Mouse (Mus musculus) cerebellum, adult 9-11 months (tissue): Measurements from ENCODE around the gene Foxp1.

Experiments used
- DNase-seq: peaks from one replicate; pipeline ENCODE4 v3.0.0; 2022

Foxp1 gene

GRCm38 (mm10) chr6:99199277-99199676 is 323.2 kb downstream of the Foxp1 start:
- DNase-seq: no peak

- DNase-seq: no peak
Observed at GRCm38 (mm10) chr6:99193697-99194096, 328.8 kb downstream of the Foxp1 start.

GRCm38 (mm10) chr6:99191636-99192137 is 330.8 kb downstream of the Foxp1 start:
- no peak for DNase-seq

- DNase-seq: no peak
Observed at GRCm38 (mm10) chr6:99191041-99191635, 331.4 kb downstream of the Foxp1 start.

- DNase-seq: no peak
Observed at GRCm38 (mm10) chr6:99189967-99190366, 332.6 kb downstream of the Foxp1 start.

GRCm38 (mm10) chr6:99188366-99189216 is 333.9 kb downstream of the Foxp1 start:
- DNase-seq: no peak

GRCm38 (mm10) chr6:99187914-99188313 is 334.6 kb downstream of the Foxp1 start:
- no peak for DNase-seq

GRCm38 (mm10) chr6:99187415-99187814 is 335.1 kb downstream of the Foxp1 start:
- DNase-seq: no peak

GRCm38 (mm10) chr6:99186569-99186968 is 336.0 kb downstream of the Foxp1 start:
- DNase-seq: no peak

- no peak for DNase-seq
Observed at GRCm38 (mm10) chr6:99185797-99186196, 336.7 kb downstream of the Foxp1 start.

GRCm38 (mm10) chr6:99184051-99184450 is 338.5 kb downstream of the Foxp1 start:
- no peak for DNase-seq

- no peak for DNase-seq
Observed at GRCm38 (mm10) chr6:99182777-99183176, 339.7 kb downstream of the Foxp1 start.

GRCm38 (mm10) chr6:99176216-99176615 is 346.3 kb downstream of the Foxp1 start:
- no peak for DNase-seq

- DNase-seq: no peak
Observed at GRCm38 (mm10) chr6:99175377-99175776, 347.1 kb downstream of the Foxp1 start.

GRCm38 (mm10) chr6:99173902-99174210 is 348.7 kb downstream of the Foxp1 start:
- no peak for DNase-seq

- DNase-seq: no peak
Observed at GRCm38 (mm10) chr6:99173066-99173901, 349.2 kb downstream of the Foxp1 start.

- no peak for DNase-seq
Observed at GRCm38 (mm10) chr6:99172589-99172986, 349.9 kb downstream of the Foxp1 start.

GRCm38 (mm10) chr6:99171901-99172588 is 350.5 kb downstream of the Foxp1 start:
- no peak for DNase-seq

- no peak for DNase-seq
Observed at GRCm38 (mm10) chr6:99171281-99171825, 351.2 kb downstream of the Foxp1 start.

- no peak for DNase-seq
Observed at GRCm38 (mm10) chr6:99168727-99169126, 353.8 kb downstream of the Foxp1 start.

- no peak for DNase-seq
Observed at GRCm38 (mm10) chr6:99167001-99167400, 355.5 kb downstream of the Foxp1 start.

GRCm38 (mm10) chr6:99166169-99166568 is 356.4 kb downstream of the Foxp1 start:
- no peak for DNase-seq

- no peak for DNase-seq
Observed at GRCm38 (mm10) chr6:99164760-99165159, 357.8 kb downstream of the Foxp1 start.
